Mouse (Mus musculus) forebrain, embryonic 10.5 days (tissue): ENCODE results near the gene Tbcel. TPM values are rescaled to one million over a fixed set of nuclear protein-coding genes. Genes with fewer than 3 reads are reported as not detected.

Experiments used
- DNase-seq: peaks from one replicate; pipeline ENCODE4 v3.0.0-alpha.2; 2017; ENCODE audit warnings: low spot score; ENCODE audit errors: extremely low spot score
- H3K27ac ChIP-seq: fragments of 300-500 bp; sonication (generic); 2 replicates; pipeline ENCODE4 v1.5.1; 2016; ENCODE audit warnings: mild to moderate bottlenecking
- H3K27me3 ChIP-seq: fragments of 300-500 bp; sonication (generic); 2 replicates; pipeline ENCODE4 v1.6.1; 2016; ENCODE audit warnings: mild to moderate bottlenecking; ENCODE audit not compliant: poor library complexity, severe bottlenecking
- H3K36me3 ChIP-seq: fragments of 300-500 bp; sonication (generic); replicated peaks from 2 replicates; pipeline ENCODE4 v1.6.1; 2016; ENCODE audit warnings: mild to moderate bottlenecking, moderate library complexity
- H3K4me1 ChIP-seq: fragments of 300-500 bp; sonication (generic); 2 replicates; pipeline ENCODE4 v1.6.1; 2016
- H3K4me3 ChIP-seq: fragments of 300-500 bp; sonication (generic); 2 replicates; pipeline ENCODE4 v1.5.1; 2016; ENCODE audit warnings: mild to moderate bottlenecking, moderate library complexity
- H3K9me3 ChIP-seq: fragments of 300-500 bp; sonication (generic); 2 replicates; pipeline ENCODE4 v1.6.1; 2016; ENCODE audit warnings: mild to moderate bottlenecking, moderate library complexity
- WGBS: fragments of 180-500 bp; shearing (Covaris S2); methylation state at CpG from one replicate; pipeline ENCODE4 v1.1.7; 2016; 5-methylcytosine and 5-hydroxymethylcytosine counted together
- microRNA-seq: library from miRNA; unstranded; fragments of <30 nt; microRNA quantifications from one replicate; pipeline ENCODE4, GENCODE M21; 2017
- polyA plus RNA-seq: library from polyadenylated mRNA; unstranded; fragments of >200 nt; fragmentation: Nextera tagmentation; extraction: Ambion mirVana; gene quantifications from 2 replicates; pipeline ENCODE4 v1.2.1, GENCODE M21; 2016

Gene Tbcel
- polyA plus RNA-seq, 1 experiment from 2014 or later: 3.7 TPM

DNA sequence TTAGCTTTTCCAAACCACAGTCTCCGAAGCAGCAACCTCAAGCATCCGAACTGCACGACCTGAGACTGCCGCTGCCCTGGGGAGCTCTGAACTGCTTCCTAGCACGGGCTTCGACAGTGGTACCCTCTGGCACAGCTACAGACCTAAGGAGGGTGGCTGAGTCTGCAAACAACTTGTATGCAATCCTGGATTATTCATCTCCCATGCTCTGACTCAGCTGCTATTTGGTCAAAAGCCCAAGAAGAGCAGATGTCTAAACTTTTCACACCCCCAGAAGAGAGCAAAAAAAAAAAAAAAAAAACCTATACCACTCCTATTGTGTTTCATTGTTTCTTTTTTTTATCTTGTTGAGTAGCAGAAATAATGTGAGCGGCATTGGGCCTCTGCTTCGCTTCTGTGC lies 113.3 kb downstream of the Tbcel start:
- Histone ChIP-seq H3K4me3 (no peak overlapping the region), H3K27me3 (no peaks in the 10 kb centered on the region), H3K9me3 (no peaks in the 10 kb centered on the region), H3K27ac (no peak overlapping the region), H3K36me3 (no peaks in the 10 kb centered on the region), H3K4me1 (peaks cover 7% of the 10 kb centered on the region; the same call in 1 of the 2 replicates)
- 84% methylated on average over 8 of the region's 8 CpGs for WGBS
- DNase-seq: no peak

DNA sequence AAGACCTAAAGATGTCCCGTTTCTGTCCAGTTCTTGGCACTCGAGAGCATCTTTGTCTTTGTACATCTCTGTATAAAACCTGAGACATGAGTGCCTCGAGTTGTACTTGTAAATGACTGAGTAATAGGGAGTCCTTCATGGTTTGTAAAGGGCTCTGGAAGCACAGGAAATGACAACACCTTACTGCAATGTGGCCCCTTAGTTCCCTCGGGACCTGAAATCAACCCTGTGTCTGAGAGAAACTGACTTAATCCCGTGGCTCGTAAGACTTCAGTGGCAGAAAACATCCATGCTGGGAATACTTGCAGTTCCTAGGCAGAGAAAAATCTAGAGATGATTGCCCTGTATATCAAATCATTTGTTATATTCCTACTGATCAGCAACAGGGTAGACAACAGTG lies 114.7 kb downstream of the Tbcel start:
- DNase-seq: no peak

DNA sequence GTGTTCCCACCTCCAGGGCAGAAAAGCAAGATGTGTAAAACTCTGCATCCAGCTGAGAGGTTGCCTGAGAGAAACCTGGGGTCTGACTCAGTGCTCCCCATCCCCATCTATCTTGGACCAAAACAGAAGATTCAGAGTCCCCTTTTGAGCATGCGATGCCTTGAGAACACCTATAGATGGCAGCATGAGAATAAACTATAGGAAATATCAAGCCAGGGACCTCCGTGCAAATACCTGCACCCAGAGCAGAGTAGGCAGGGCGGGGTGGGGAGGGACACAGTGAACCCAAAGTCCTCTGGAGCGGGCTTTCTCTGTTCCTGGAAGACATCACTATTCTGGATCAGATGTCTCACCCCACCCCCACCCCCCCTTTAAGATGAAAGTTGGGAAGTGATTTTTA lies 119.1 kb downstream of the Tbcel start:
- 49% methylated on average over 4 of the region's 4 CpGs for WGBS

More for the DNA sequence above, 114.7 kb downstream of the Tbcel start:
- Histone ChIP-seq H3K4me1 (0 out of 2 replicates have a peak, but pooled peaks cover 3% of the 10 kb centered on the region), H3K9me3 (no peaks in the 10 kb centered on the region), H3K36me3 (no peaks in the 10 kb centered on the region), H3K27ac (no peak overlapping the region), H3K27me3 (no peaks in the 10 kb centered on the region), H3K4me3 (no peak overlapping the region)
- WGBS: 77% methylated on average over 6 of the region's 6 CpGs

DNA sequence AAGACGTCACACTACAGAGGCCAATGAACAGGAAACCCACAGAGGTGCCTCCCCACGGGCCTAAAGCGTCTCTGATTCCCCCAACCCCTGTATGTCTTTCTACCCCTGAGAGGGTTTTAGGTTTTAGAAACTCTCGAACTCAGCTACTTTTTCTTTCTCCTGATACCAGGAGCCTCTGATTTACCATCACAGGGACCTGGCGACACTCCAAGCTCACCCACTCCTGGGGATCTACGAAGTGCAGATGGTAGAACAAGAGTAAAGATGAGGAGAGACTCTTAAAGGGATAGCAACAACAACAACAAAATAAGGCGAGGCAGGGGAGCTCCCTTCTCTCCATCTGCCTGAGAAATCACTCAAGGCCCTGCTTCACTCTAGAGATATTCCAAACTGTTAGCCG lies 120.6 kb downstream of the Tbcel start:
- peaks cover 9% of the 10 kb centered on the region; the same call in 1 of the 2 replicates for H3K4me1 ChIP-seq
- DNase-seq: no peak
- H3K4me3 ChIP-seq: no peak overlapping the region
- 86% methylated on average over 8 of the region's 8 CpGs for WGBS
- H3K36me3 ChIP-seq: no peaks in the 10 kb centered on the region
- H3K27ac ChIP-seq: no peak overlapping the region
- no peaks in the 10 kb centered on the region for H3K27me3 ChIP-seq
- H3K9me3 ChIP-seq: no peaks in the 10 kb centered on the region

More for the DNA sequence above, 119.1 kb downstream of the Tbcel start:
- no peak for DNase-seq
- H3K27ac ChIP-seq: no peak overlapping the region
- no peaks in the 10 kb centered on the region for H3K36me3 ChIP-seq
- H3K27me3 ChIP-seq: no peaks in the 10 kb centered on the region
- H3K4me1 ChIP-seq: 0 out of 2 replicates have a peak, but pooled peaks cover 3% of the 10 kb centered on the region
- no peak overlapping the region for H3K4me3 ChIP-seq
- no peaks in the 10 kb centered on the region for H3K9me3 ChIP-seq

DNA sequence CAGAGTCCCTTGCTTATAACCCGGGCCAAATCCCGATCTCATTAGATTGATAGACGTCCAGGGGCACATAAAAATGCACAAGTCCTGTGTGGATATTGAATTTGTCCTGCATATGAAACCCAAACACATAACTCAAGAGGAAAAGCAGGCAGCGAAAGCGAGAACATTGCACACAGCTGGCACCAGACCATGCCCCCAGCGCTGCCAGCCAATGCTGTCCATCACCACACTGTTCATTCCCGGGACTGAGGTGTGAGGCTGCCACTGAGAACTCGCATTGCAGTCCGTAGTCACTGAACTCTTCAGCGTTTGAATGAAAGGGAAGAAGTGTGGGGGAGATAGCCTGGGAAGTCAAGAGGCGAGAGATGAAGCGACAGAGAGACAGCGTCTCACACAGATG lies 122.0 kb downstream of the Tbcel start:
- Histone ChIP-seq H3K27ac (no peak overlapping the region), H3K4me3 (no peak overlapping the region), H3K9me3 (no peaks in the 10 kb centered on the region), H3K27me3 (no peaks in the 10 kb centered on the region), H3K36me3 (no peaks in the 10 kb centered on the region), H3K4me1 (peaks cover 6% of the 10 kb centered on the region; the same call in 1 of the 2 replicates)
- no peak for DNase-seq
- 89% methylated on average over 13 of the region's 13 CpGs for WGBS

DNA sequence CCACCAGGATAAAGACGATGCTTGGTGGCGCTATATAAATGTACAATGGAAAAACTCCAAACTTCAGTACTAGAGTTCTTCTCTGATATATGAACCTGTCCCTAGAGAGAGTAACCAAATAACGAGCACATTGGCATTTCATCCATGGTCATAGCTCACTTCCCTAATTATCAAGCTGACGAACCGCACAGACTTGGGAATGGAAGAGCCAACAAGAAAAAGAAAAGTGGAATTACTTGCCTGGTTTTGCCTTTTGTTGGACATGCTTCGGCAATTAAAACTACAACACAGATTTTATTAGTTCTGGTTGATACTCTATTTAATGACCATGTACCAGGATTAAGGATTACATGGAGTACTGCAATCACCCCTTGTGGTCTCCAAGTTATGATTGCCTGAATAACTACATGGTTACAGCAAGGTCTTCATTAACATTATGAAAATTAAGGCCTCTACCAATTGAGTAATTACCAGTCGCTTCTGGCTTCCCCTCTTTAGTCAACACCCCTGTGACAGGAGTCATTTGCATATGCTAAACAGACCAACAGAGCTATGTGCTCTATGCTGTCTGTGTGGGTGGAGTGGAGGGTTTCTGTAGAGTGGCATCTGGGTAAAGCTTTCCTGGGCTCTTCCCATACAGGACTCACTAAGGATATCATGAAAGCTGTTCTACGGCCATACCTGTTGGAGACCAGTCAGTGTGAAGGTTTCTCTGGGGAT lies 124.8 kb downstream of the Tbcel start:
- DNase-seq: no peak
- 77% methylated on average over 8 of the region's 8 CpGs for WGBS
- no peak overlapping the region for H3K4me3 ChIP-seq

DNA sequence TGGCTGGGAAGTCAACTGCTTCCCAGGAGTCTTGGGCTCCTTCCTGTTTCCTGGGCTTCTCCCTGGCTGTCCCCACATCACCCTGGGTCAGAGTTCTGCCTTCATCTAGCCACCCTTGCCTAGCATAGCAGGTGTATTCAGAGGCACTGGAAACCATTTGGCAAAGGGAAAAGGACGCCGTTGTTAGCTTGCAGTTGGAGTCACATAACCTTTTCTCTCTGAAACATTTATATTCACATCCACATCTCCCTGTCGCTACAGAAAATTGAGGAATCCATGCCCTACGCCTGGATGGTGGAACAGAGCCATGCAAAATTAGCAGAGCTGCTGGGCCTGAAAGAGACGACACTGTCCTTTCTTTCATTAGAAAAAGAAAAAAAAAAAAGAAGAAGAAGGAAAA lies 125.5 kb downstream of the Tbcel start:
- Histone ChIP-seq H3K4me3 (no peak overlapping the region), H3K36me3 (no peaks in the 10 kb centered on the region), H3K4me1 (peaks cover 6% of the 10 kb centered on the region; the same call in 1 of the 2 replicates), H3K27ac (no peak overlapping the region), H3K9me3 (no peaks in the 10 kb centered on the region), H3K27me3 (no peaks in the 10 kb centered on the region)
- 82% methylated on average over 5 of the region's 5 CpGs for WGBS
- no peak for DNase-seq

More for the DNA sequence above, 124.8 kb downstream of the Tbcel start:
- H3K9me3 ChIP-seq: no peaks in the 10 kb centered on the region
- H3K36me3 ChIP-seq: no peaks in the 10 kb centered on the region
- no peak overlapping the region for H3K27ac ChIP-seq
- H3K27me3 ChIP-seq: no peaks in the 10 kb centered on the region
- H3K4me1 ChIP-seq: peaks cover 6% of the 10 kb centered on the region; the same call in 1 of the 2 replicates

DNA sequence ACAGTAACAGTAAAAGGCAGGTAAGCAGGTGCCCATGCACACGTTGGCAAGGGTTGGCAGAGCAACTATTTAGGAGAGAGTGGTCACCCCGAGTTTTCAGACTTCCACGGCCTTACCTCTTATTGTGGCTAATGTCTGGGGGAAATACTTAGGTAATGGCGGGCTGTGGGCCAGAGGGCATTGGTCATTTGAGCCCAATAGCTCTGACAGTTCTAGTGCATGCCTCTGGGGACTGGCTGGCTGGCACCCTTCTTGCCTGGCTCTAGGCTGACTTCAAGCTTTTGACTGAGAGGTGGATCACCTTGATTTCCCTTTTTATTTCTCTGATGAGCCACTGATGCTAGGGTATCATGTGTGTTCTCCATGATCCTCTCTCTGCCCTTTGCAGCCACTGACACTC lies 129.5 kb downstream of the Tbcel start:
- 87% methylated on average over 4 of the region's 4 CpGs for WGBS

DNA sequence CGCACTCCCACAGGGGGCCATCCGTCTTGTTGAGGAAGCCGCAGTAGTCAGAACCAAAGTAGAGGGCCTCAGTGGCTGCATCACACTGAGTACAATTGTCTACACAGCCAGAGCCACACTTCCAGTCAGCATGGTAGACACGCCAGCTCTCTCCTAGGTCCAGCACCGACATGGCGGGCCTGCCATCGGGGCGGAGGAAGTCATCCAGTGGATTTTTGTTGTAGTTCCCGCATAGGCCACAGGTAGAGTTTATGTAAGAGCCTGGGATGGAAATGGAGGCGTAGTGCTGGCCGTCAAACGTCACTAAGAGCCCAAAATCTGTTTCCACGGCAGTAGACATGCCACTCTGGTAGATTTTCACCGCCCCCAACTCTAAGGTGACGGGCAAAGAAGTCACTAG lies 130.0 kb downstream of the Tbcel start:
- WGBS: 94% methylated on average over 15 of the region's 15 CpGs

More for the DNA sequence above, 129.5 kb downstream of the Tbcel start:
- DNase-seq: no peak
- Histone ChIP-seq H3K27me3 (no peaks in the 10 kb centered on the region), H3K27ac (no peak overlapping the region), H3K9me3 (no peaks in the 10 kb centered on the region), H3K4me1 (peaks cover 3% of the 10 kb centered on the region; the same call in 1 of the 2 replicates), H3K4me3 (no peak overlapping the region), H3K36me3 (no peaks in the 10 kb centered on the region)

DNA sequence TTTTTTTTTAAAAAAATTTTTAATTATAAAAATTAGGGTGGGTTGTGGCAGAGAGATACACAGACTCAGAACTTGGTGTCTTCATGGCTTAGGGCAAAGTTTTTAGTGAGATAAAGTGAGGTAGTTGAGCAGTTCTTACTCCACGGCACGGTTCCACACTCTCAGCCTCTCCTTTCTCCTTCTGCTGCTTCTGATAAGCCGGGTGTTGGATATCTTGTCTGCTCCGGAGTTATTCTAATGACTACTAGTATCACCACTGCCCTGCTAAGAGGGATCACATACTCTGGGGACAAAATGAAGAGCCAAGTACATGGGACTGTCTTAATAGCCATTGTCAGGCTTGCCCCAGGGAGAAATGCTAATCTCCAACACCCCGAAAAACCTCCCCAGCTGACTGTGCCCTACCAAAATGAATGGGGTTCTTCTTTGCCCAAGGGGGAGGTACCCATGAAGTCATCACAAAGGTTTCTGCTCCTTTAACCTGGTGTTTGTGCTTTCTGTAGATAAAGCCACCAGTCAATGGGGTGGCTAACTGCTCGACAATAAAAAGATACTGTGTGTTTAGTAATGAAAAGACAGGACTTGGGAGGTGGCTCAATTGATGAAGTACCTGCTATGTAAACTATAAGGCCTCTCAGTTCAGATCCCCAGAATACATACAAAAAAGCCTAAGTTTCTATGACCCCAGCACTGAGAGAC lies 135.8 kb downstream of the Tbcel start:
- no peak for DNase-seq
- 87% methylated on average over 6 of the region's 6 CpGs for WGBS
- Histone ChIP-seq H3K9me3 (no peaks in the 10 kb centered on the region), H3K4me3 (no peak overlapping the region), H3K36me3 (no peaks in the 10 kb centered on the region), H3K4me1 (no peaks in the 10 kb centered on the region), H3K27ac (no peak overlapping the region), H3K27me3 (no peaks in the 10 kb centered on the region)

More for the DNA sequence above, 130.0 kb downstream of the Tbcel start:
- Histone ChIP-seq H3K27ac (no peak overlapping the region), H3K27me3 (no peaks in the 10 kb centered on the region), H3K4me3 (no peak overlapping the region), H3K4me1 (no peaks in the 10 kb centered on the region), H3K36me3 (no peaks in the 10 kb centered on the region), H3K9me3 (no peaks in the 10 kb centered on the region)
- no peak for DNase-seq

Small RNA genes lying within 50 kb of the gene (microRNA-seq; reads per million reads assigned to microRNA genes)
- not detected for gene Gm44311

Other genes with a start within 250 kb of the Tbcel start
- 68.8 and 70.8 TPM in 2 replicates for gene Sc5d, start 243.6 kb downstream of the Tbcel start, polyA plus RNA-seq
- gene Tecta, start 107.9 kb downstream of the Tbcel start, polyA plus RNA-seq: 0.02 and 0.04 TPM in 2 replicates